Mouse (Mus musculus) CD4-positive naive resting alpha-beta T cell, adult 76 days (primary cell): ENCODE results near the gene Gm21190. TPM values are rescaled to one million over a fixed set of nuclear protein-coding genes. Genes with fewer than 3 reads are reported as not detected.

Source experiments
- total RNA-seq: library from RNA; stranded (reverse); gene quantifications from one replicate; pipeline ENCODE4 v1.2.4, GENCODE M21; 2023

Gene Gm21190
- not detected for total RNA-seq

GRCm38 (mm10) chr5:15529122-15529521, at the start of gene Gm21190:
Gm21190 (minus strand) TSS chr5:15529222.

GRCm38 (mm10) chr5:15577033-15577432, 48.0 kb upstream of the Gm21190 start, which contains the start of gene Gm21083:
Gm21083 (plus strand) TSS chr5:15577333.

DNA sequence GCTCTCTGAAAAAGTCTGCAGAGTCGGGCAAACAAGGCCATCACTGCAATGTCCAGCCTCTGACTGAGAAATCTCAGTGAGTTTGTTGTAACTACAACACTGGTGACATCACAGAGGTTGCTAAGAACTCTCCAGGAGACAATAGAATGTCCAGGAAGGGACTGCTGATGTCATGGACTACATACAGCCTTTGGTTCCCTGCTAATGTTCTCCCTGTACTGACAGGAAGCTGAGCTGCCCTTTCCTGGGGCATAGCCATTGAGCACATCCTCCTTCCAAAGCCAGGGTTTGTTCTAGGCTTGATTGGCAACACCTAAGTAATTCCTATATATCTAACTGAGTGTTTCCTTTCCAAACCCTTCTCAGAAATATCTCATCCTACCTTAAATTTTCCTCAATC, 52.6 kb downstream of the Gm21190 start, which contains the start of gene Gm21149:
Gene Gm21149, minus strand, starts transcription at position 101 of the 400 bp plus-strand sequence.

Other genes with a start within 250 kb of the Gm21190 start
- gene Gm21149, start 52.7 kb downstream of the Gm21190 start, total RNA-seq: not detected
- not detected for gene Gm21083, start 48.1 kb upstream of the Gm21190 start, total RNA-seq
- gene Speer4d, start 89.8 kb upstream of the Gm21190 start, total RNA-seq: not detected
- not detected for gene 4930572O03Rik, start 127.8 kb upstream of the Gm21190 start, total RNA-seq
- gene Speer4c, start 185.0 kb upstream of the Gm21190 start, total RNA-seq: not detected